Mouse (Mus musculus): ENCODE results near the gene Crygb. TPM values are rescaled to one million over a fixed set of nuclear protein-coding genes. Genes with fewer than 3 reads are reported as not detected.
A peak's percentile ranks its signal among the peaks of the same experiment; 100 is the strongest.

Gene Crygb
- polyA plus RNA-seq (2012; rRNA removed): not detected in 2 replicates

DNA sequence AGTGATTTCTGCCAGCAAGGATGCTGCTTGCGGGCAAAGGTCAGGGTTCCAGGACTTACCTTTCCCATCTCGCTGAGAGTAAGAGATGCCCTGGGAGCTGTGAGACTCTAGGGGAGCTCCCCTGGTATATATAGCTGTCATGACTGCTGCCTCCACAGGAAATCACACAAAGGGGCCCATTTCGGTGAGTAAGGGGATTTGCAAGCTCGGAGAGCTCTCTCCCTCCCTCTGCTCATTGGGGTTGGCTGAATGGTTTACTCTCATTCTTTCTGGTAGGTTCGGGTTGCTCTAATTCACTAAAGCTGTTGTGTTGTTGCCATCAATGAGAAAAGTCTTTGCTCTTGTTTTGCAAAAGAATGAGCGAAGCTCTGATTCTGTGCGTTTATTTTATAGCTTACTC lies at the start of gene Crygb:
TSS of gene Crygb (minus strand) at position 101 of the 400 bp plus-strand sequence.
- no peak for DNase-seq (ENCODE audit: low read depth)

DNA sequence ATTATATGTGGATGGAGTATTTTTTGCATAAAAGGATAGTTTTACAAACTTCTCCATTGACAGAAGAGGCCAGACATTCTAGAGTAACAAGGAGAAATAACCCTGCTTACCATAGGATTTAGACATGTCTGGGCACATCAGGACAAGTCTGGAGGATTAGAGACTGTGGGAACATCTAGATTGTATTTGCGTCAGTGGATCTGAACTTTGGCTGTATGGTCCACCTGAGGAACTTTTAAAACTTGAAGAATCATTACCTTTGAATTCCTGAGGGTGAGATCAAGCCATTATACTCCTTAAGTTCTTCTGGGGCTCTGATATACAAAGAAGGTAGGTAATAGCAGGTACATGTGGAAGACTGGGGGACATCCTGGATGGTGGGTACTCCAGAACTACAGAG lies 49.6 kb upstream of the Crygb start:
- DNase-seq (ENCODE audit: low read depth): no peak

DNA sequence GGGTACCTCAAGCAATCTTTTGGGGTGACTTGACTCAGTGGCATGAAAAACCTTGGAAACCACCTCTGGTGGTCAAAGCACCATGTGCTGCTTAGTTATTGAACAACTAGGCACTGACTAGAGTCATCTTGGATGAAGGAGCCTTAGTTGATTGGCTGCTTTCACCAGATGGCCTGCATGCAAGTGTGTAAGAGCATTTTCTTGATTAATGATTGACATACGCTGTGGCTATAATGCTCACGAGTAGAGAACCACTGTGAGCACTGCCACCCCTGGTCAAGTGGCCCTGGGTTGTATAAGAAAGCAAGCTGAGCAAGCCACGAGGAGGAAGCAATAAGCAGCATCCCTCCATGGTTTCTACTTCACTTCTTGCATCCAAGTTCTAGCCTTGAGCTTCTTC lies 48.1 kb upstream of the Crygb start:
- no peak for DNase-seq (ENCODE audit: low read depth)

DNA sequence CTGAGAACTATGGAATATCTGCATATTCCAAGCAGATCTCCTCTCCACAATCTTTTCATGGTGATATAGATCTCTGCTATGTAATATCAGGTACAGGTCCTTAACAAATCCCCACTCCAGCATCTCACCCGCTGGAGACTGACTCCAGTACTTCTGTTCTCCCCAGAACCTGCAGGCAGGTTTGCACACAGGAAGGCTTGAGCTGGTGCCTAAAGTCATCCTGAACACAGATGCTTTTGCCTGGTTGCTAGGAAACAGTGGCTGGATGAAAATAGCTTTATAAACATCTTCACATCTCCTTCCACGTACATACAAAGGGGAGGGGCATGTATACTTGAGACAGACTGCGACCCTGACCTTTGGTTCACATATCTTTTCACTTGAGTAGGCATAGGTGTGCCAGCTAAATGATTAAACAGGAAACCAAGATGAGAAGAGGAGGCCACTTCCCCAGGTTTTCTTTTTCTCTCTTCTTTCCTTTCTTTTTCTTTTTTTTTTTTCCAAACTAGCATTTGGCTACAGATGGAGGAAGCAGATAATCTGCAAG lies 47.6 kb upstream of the Crygb start:
- DNase-seq (ENCODE audit: low read depth): no peak

DNA sequence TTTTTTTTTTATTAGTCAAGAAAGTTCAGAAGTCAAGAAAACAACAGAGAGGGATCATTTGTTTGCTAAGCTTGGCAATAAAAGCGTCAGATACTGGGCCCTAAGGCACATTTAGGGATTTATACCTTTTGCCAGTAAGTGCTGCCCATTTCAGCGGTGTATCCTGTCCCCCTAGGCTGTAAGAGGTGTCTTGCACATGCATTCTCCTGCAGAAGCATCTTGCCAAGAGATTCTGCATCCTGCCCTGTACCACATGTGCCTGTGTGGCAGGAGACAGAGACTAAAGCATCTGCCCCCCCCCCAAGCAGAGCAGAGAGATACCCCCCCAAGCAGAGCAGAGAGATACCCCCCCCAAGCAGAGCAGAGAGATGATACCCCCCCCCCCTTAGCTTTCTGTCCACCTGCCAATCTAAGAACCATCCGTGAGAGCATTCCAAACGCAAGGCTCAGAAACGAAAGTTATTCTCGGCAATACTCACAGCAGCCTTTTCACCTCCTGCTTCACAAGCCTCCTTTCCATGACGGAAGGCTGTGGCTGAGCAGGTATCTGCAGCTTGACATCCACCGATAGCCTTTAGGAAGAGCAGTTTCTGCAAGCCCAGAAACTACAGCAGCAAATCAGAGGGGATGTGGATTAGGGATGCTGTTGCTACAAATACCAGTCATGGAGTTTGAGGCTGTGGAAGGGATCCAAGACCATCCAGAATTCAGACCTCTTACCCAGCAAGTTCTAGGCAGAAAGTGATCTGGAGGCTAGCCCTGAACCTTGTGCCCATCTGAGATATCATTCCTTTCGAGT lies 40.7 kb upstream of the Crygb start, which contains the start of gene D630023F18Rik:
TSS of gene D630023F18Rik (minus strand) at position 641 of the 799 bp plus-strand sequence.
- no peak for DNase-seq (ENCODE audit: low read depth)

DNA sequence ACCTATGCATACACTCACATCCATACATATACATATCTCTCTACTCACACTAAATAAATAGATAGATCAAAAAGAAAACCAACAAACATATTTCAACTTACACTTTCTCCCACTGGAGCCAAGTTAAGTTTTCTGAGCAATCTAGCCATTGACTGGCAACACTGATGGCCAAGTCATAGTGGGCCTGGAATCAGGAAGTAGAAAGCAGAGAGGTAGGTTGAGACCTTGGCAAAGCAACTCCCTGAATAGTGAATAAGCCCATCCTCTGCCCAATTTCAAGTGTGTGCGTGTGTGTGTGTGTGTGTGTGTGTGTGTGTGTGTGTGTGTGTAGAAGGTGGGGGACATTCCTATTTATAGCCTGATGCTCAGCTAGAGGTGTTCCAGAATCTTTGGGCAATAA lies 37.4 kb upstream of the Crygb start, which contains the start of gene Gm28845:
TSS of gene Gm28845 (minus strand) at position 121 of the 400 bp plus-strand sequence.
- no peak for DNase-seq (ENCODE audit: low read depth)

DNA sequence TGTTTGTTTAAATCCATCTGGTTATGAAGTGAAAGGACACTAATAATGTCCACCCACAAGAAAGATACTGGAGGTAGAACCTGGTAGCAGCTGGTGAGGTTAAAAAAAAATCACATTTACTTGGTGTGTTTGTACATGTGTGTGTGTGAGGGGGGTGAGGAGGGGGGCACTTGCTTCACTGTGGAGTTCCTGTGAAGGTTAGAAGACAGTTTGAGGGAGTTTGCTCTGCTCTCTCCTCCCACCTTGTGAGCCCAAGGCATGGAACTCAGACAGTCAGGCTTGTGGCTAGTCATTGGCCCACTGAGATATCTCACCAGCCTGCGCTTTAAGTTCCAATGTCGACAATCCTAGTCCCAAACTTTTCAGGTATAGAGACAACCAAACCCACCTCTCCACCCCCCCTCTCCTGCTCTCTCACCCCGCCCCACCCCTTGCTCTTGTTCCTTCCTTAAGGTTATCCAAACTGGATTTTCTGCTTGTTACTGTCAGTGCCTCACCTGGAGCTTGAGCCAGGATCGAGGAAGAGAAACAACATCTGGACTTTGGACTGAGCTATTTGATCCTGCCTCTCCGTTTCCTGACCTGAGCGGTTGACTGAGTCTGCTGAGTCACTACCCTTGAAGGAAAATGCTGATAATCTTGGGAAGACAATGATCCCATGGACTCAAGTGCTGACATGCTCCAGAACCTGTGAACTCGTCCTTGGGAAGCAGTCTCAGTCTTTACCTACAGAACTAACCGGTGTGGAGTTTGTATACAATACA lies 36.2 kb upstream of the Crygb start:
- DNase-seq (ENCODE audit: low read depth): no peak

DNA sequence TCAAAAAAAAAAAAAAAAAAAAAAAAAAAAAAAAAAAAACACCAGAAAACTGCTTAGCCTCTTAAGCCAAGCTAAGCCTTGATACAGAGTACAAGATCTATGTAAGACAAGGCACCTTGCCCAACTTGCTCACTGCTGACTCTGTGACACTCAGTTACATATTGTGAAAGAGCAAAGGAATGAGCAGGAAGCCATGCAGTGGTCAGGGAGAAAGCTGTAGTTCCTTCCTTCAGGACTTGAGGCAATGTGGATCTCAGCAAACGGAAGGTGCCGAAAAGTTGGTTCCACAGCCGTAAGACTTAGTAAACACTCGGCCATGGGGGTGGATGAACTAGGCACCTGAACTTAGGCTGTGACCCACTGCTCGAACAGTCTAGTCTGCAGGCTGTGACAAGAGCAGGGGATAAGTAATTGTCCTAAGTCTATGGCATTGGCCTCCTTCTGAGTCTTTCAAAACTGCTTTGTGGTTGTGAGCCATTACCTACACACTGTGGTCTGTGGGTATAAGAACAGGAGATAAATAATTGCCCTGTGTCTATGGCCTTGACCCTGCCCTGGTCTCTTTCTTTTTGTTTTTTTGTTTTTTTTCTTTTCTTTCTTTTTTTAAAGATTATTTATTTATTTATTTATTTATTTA lies 31.6 kb upstream of the Crygb start:
- DNase-seq (ENCODE audit: low read depth): peak; percentile 93

DNA sequence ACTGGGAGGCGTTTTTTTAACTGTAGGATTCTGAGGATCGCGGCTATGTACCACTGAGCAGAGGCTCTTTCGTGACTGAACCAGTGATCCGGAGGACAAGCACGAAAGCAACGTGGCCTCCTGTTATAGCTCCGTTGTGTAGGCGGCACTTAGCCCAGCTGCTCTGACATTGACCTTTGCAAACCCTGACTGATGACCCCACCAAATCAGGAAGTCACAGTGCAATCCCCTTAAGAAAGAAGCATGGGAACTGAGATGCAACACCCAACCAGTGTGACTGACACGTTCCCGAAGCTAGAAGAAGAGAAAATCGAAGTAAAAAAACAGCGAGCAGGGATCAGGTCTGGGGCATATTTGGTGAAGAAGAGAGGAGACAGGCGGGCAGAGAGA lies 30.7 kb upstream of the Crygb start:
- DNase-seq (ENCODE audit: low read depth): no peak

DNA sequence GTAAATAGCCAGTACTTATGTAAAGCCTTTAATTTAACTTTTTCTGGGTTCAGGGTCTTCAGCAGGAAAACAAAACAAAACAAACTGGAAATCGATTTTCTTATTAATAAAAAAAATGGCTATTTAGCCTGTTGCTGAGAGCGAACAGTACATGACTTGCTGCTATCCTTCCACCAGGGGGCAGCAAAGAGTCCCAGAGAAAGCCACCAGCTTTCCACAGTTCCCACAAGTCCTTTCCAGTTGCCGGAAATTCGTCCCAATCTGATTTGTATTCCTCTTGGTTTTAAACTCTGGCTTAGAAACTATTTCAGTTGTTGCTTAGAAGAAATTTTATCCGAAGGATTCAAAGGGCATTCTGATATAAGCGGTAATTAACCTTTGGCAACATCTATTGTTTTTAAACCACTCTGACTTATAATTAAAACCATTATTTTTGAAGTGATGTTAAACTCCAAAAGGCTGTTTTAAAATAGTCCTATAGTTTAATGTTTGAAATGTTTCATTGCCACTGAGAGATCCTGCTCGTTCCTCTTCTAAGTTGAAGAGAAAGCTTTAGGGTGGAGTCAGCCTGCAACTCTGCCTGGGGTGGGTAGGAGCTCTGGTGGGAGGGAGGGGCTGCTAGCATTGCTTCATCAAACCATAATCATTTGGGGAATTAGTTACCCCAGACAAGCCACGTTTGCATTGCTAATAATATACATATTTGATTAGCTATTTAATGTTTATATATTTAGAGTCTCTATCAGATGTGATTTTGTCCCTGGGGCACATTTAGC lies 30.1 kb upstream of the Crygb start:
- no peak for DNase-seq (ENCODE audit: low read depth)

DNA sequence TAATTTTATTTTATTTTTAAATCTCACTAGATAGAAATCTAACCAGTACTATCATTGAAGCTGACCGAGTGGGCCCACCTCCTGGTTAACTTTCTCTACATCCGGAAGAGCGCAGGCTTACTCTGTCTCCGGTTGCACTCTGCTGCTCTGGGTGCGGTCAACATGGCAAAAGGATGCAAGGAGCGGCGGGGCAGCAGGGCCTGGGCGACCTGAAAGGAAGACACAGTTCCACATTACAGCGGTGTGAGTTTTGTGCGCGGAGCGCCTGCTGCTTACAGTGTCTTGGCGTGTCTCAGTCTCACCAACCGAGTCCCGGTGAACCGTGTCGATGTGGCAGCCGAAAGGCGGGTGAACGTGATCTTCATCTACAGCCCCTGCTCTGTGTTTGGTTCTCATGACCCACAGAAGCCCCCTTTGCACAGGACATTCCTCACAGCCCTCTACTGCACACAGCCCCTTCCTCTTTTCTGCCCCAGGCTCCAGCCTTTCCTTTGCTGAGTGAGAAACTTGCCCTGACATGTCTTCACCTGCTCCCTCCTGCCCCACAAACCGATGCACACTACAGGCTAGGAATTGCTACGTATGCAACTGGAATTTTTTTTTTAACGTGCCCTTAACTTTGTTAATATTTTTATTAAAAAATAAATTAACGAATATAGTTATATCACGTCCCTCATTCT lies 27.8 kb upstream of the Crygb start:
- no peak for DNase-seq (ENCODE audit: low read depth)

DNA sequence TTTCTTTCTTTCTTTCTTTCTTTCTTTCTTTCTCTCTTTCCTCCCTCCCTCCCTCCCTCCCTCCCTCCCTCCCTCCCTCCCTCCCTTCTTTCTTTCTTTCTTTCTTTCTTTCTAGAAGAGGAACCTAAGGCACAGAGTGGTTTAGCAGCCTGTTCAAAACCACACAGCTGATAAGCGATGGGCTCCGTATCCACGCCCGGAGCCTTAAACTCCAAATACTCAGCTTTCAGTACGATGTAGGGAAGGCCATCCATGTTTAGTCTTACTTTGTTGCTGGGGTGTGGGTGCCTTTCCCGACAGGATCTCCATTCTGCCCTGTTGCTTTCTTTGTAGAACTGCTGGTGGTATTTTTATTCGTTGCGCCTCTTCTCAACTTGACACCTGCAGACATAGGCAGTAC lies 27.1 kb upstream of the Crygb start:
- no peak for DNase-seq (ENCODE audit: low read depth)

DNA sequence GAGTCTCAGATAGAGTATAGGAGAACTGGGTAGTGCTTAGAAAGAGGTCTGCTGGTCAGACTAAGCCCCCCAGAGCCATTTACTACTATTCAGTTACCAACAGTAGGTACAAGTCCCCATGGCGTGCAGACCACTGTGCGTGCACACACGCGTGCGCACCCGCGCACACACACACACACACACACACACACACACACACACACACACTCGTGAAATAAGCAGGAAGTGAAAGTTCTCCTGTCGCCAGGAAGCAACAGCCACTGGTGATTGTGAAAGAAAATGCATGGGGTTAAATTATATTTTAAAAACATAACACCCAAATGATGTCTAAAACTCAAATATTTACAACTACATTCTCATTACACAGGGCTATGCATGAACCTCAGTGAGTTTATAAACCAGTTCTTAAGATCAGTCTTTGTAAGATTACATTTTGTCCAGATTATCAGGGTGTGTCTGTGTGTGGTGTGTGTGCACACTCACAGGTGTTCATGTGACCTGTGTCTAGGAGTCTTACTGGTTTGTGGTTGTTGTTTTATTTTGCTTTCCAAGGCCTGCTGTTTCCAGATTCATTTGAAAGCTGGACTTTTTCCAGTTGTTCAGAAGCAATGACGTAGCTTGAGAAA lies 25.7 kb upstream of the Crygb start:
- no peak for DNase-seq (ENCODE audit: low read depth)

DNA sequence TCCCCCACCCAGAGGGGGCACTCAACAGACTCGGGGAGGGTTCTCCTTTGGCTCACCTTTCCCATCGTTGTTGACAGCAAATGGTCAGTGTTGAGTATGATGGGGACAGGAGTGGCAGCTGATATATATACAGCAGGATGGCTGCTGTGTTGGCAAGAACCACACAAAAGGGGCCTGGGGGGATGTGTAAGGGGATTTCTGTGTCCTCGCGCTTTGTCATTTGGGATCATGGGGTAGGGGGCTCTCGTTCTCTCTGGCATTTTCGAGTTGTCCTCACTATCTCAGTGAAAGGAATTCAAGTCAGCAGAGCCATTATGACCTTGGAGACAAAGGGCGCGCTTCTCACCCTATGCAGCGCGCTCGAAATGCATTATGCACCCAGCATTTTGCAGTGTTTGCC lies 21.2 kb upstream of the Crygb start, which contains the start of gene Cryga:
TSS of gene Cryga (minus strand) at position 101 of the 400 bp plus-strand sequence.
- DNase-seq (ENCODE audit: low read depth): no peak

DNA sequence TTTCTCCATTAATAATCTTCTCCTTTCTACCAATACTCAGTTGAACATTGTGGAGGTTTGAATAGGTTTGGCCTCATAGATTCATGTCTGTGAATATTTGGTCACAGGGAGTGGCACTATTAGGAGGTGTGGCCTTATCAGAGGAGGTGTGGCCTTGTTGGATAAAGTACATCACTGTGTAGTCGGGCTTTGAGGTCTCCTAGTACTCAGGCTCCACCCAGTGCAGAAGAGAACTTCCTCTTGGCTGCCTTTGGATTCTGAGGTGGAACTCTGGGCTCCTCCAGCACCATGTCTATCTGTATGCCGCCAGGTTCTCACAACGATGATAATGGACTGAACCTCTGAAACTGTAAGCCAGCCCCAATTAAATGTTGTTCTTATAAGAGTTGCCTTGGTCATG lies 14.9 kb upstream of the Crygb start:
- no peak for DNase-seq (ENCODE audit: low read depth)

DNA sequence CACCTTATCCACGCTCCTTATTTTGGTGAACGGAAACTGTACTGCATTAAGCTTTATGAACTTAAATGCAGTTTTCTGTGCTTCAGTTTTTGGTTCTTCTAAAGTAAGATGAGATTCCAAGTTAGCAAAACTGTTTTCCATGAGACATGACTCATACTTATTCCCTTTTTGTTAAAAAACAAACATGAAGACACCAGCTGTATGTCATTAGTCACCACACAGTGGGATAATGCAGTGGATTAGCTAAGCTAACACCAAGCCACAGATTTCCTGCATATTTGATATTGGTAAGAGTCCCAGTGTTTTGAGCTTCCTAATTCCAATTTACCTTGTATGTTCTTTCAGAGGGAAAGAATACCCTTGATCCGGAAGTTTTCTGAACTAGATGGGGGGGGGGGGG lies 9.5 kb upstream of the Crygb start:
- DNase-seq (ENCODE audit: low read depth): no peak

DNA sequence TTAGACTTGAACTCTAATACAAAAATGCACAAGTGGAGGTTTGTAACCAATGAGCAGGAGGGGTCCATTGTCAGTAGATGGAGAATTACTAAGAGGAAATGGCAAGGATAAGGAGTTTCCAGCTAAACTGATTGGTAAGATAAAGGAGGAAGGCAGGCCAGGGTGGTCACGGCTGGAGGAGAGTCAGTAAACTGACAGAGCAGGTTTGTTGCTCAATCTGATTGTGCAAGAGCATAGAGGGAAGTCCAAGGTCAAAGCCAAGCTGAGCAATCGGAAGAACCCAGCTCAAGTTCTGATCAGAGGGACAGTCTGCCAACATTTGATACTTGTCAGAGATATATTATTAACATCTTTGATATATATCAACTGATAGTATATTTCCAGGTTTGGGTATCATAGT lies 8.3 kb upstream of the Crygb start:
- no peak for DNase-seq (ENCODE audit: low read depth)

DNA sequence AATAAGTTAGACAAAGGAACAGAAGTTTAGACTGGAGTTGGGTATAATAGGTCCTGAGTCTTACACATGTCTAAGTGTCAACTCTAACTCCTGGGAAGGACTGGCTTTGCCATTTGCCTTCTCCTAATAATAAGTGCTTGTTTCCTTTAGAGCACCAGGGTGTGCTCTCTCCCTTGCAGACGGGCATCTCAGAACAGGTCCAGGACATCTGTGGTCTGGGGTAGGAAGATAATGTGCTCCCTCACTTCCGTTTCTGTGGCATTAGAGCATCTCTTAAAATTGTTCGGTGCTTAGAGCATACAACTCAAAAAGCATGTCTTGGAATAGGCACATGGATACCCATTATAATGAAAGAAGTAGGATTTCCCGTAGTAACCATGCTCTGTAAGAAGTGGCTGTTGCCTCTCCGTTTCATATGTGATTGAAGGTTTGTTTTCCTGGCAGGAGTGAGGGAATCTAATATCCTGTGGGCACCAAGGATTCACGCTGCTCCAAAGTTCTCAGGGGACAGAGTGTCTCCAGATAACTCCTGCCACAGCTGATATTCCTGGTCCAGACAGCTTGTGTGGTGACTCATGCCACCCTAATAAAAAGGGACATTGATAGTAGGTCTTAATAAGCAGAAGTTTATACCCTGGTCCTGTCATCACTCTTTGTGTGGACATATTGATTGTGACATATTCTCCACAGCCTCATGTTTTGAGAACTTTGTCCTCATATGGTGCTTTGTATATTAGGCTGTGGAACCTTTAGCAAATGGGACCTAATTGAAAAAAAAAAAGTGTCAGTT lies 6.7 kb upstream of the Crygb start:
- DNase-seq (ENCODE audit: low read depth): no peak

DNA sequence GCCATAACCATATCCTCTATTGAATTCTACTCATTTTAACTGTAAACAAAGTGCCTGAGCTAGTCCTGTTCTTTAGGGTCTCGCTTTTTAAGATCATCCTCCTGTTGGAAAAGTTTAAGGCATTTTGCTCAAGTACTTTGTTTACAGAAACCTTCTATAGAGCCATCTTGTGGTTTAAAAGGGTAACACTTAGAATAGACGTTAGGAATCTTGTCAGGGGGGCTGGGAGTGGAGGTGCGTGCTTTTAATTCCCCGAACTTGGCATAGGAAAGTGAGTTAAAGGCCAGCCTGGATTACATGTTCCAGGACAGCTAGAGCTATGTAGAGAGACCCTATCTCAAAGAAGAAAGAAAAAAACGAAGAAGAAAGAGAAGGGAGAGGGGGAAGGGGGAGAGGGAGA lies 6.5 kb downstream of the Crygb start:
- DNase-seq (ENCODE audit: low read depth): no peak

DNA sequence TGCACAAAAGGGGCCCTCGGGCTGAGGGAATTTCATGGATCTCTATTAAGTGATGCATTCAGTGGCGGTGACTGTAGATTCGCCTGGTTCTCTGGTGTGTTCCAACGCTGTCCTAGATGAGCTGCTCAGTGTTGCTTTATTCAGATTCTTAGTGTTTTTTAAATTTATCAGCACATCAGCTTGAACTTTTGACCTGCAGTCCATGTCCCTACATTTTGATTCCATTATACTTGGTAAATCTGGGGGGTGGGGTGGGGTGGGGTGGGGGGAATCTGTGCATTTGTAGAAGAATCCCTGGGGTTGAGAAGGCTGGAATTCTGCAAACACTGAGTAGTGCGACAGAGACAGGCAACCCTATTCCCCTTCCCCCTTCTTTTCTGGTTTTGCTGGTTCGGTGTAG lies 8.5 kb downstream of the Crygb start, which contains the start of gene Crygc:
TSS of gene Crygc (minus strand) at position 101 of the 400 bp plus-strand sequence.
- DNase-seq (ENCODE audit: low read depth): no peak
